Mouse (Mus musculus): Measurements from ENCODE around the gene Orm3. TPM values are rescaled to one million over a fixed set of nuclear protein-coding genes. Genes with fewer than 3 reads are reported as not detected.

Orm3 gene
- total and polyA plus RNA-seq, 3 experiments, result 0.30 TPM; not detected in 2

- dilution Hi-C loops (cut with MboI; ENCODE audit: extremely low pct_ligation_motif_present, extremely low pct_unique_long_range_greater_than_20kb, low sequenced_read_pairs) (no loop called here), in situ Hi-C loops (cut with MboI; ENCODE audit: low pct_ligation_motif_present, low pct_unique_long_range_greater_than_20kb, low sequenced_read_pairs) (loop anchor here (5.0 kb wide), 1 partner anchor 94 kb away; no protein-coding TSS in a partner anchor)
- H3K4me3 ChIP-seq (replicated peaks in 1 of 3; ENCODE audit: low read depth in 2 of 3, low read length in 2 of 3, poor library complexity in 1 of 3), result no peak overlapping the region
- H3K36me3 ChIP-seq (replicated peaks in 1 of 2; ENCODE audit: control insufficient read depth in 1 of 2, insufficient read depth in 1 of 2, low read length in 1 of 2), result no peaks in the 10 kb centered on the region
- no peak overlapping the region for H3K27ac ChIP-seq (ENCODE audit: insufficient read depth, low read depth)
- DNase-seq (ENCODE audit: extremely low read depth), result no peak
- TF ChIP-seq UBTF (IDR thresholded peaks at IDR 0.05; ENCODE audit: low read depth, low read length), result no peak
- TF ChIP-seq JUN (IDR thresholded peaks at IDR 0.05; ENCODE audit: insufficient read depth, low read depth, low read length), result no peak
- TF ChIP-seq MXI1 (IDR thresholded peaks at IDR 0.05; ENCODE audit: low read depth, low read length), result no peak
- TF ChIP-seq CHD1 (IDR thresholded peaks at IDR 0.05; ENCODE audit: low read depth, low read length), result no peak
- TF ChIP-seq USF1 (IDR thresholded peaks at IDR 0.05; ENCODE audit: low read depth, low read length), result 0 out of 2 replicates have a peak, but pooled peaks have one; percentile 8
- H3K9ac ChIP-seq (ENCODE audit: insufficient read depth, low read depth), result no peak overlapping the region
- peaks cover 93% of the 10 kb centered on the region for H3K27me3 ChIP-seq (replicated peaks)
- no peak overlapping the region for H3K4me2 ChIP-seq (ENCODE audit: insufficient read depth, low read depth, poor library complexity, severe bottlenecking)
- peaks cover 0 to 4% of the 10 kb centered on the region in 2 experiments; a peak in 1 of 4 replicates for H3K4me1 ChIP-seq (ENCODE audit: control insufficient read depth in 1 of 2, insufficient read depth in 2 of 2)
- H3K79me2 ChIP-seq (replicated peaks; ENCODE audit: control insufficient read depth, extremely low read depth, insufficient read depth, poor library complexity, severe bottlenecking), result no peaks in the 10 kb centered on the region
- H3K9me3 ChIP-seq (replicated peaks; ENCODE audit: low read length), result no peaks in the 10 kb centered on the region
Observed at GRCm38 (mm10) chr4:63311426-63311825, 44.5 kb upstream of the Orm3 start.

- in situ Hi-C loops (cut with MboI; ENCODE audit: low pct_ligation_motif_present, low pct_unique_long_range_greater_than_20kb, low sequenced_read_pairs), result loop anchor here (5.0 kb wide), 1 partner anchor 97 kb away; no protein-coding TSS in a partner anchor
- DNase-seq (ENCODE audit: extremely low read depth), result no peak
- no peak overlapping the region for H3K4me3 ChIP-seq (replicated peaks in 1 of 3; ENCODE audit: low read depth in 2 of 3, low read length in 2 of 3, poor library complexity in 1 of 3)
- no peak overlapping the region for H3K4me2 ChIP-seq (ENCODE audit: insufficient read depth, low read depth, poor library complexity, severe bottlenecking)
- dilution Hi-C loops (cut with MboI; ENCODE audit: extremely low pct_ligation_motif_present, extremely low pct_unique_long_range_greater_than_20kb, low sequenced_read_pairs), result no loop called here
- no peaks in the 10 kb centered on the region for H3K9me3 ChIP-seq (replicated peaks; ENCODE audit: low read length)
- H3K79me2 ChIP-seq (replicated peaks; ENCODE audit: control insufficient read depth, extremely low read depth, insufficient read depth, poor library complexity, severe bottlenecking), result no peaks in the 10 kb centered on the region
- TF ChIP-seq CHD1 (IDR thresholded peaks at IDR 0.05; ENCODE audit: low read depth, low read length) (no peak), PAX5 (IDR thresholded peaks at IDR 0.05; ENCODE audit: low read length) (no peak), SMC3 (IDR thresholded peaks at IDR 0.05; ENCODE audit: low read depth, low read length) (no peak), POLR2AphosphoS2 (IDR thresholded peaks at IDR 0.05; ENCODE audit: low read depth, low read length) (no peak), KAT2A (IDR thresholded peaks at IDR 0.05; ENCODE audit: insufficient replicate concordance, low read length) (no peak), EP300 (IDR thresholded peaks at IDR 0.05; ENCODE audit: low read length) (no peak), ETS1 (conservative IDR thresholded peaks at IDR 0.05; ENCODE audit: low read depth, low read length) (no peak), ZNF384 (IDR thresholded peaks at IDR 0.05; ENCODE audit: low read depth, low read length) (no peak), ZMIZ1 (IDR thresholded peaks at IDR 0.05; ENCODE audit: low read depth, low read length) (no peak), MAZ (IDR thresholded peaks at IDR 0.05; ENCODE audit: low read depth, low read length) (no peak), MAX (IDR thresholded peaks at IDR 0.05; ENCODE audit: low read length) (no peak), JUN (IDR thresholded peaks at IDR 0.05; ENCODE audit: insufficient read depth, low read depth, low read length) (no peak), TCF12 (IDR thresholded peaks at IDR 0.05; ENCODE audit: low read depth, low read length) (no peak), ZC3H11A (IDR thresholded peaks at IDR 0.05; ENCODE audit: low read depth, low read length) (no peak)
- H3K27ac ChIP-seq (ENCODE audit: insufficient read depth, low read depth), result no peak overlapping the region
- H3K27me3 ChIP-seq (replicated peaks), result peaks cover 98% of the 10 kb centered on the region
- no peaks in the 10 kb centered on the region for H3K4me1 ChIP-seq (ENCODE audit: control insufficient read depth in 1 of 2, insufficient read depth in 2 of 2)
- H3K9ac ChIP-seq (ENCODE audit: insufficient read depth, low read depth), result no peak overlapping the region
- no peaks in the 10 kb centered on the region for H3K36me3 ChIP-seq (replicated peaks in 1 of 2; ENCODE audit: control insufficient read depth in 1 of 2, insufficient read depth in 1 of 2, low read length in 1 of 2)
Observed at GRCm38 (mm10) chr4:63314063-63314462, 41.9 kb upstream of the Orm3 start.

All from CH12.LX (cell line).